Comparison of ENCODE assay signal across 19 mouse cellular contexts in genomic region chr8:92336041-92336440, GRCm38 (mm10). TPM values are rescaled to one million over a fixed set of nuclear protein-coding genes. Genes with fewer than 3 reads are reported as not detected.
DNase-seq lines count a peak whose midpoint lies in the region; ATAC-seq lines count a peak whose summit lies in the region.
"Had no signal": no experiment of that assay in that cellular context is flagged by ENCODE, and none has a peak within 500 bp of the region (broad histone marks: within the 10 kb centered on the region; RNA-seq: fewer than 3 reads in every experiment).

No protein-coding gene starts in this region.

- H3K36me3 ChIP-seq in heart, embryonic 13.5 days: peaks cover 22% of the 10 kb centered on the region
- H3K36me3 ChIP-seq: embryonic facial prominence, embryonic 12.5 days; forebrain, embryonic 15.5 days had no signal

- peaks cover 25% of the 10 kb centered on the region for H3K4me1 ChIP-seq in heart, embryonic 13.5 days

- H3K4me3 ChIP-seq in heart, embryonic 13.5 days: no peak overlapping the region
- H3K4me3 ChIP-seq: embryonic facial prominence, embryonic 10.5 days; embryonic facial prominence, embryonic 12.5 days; forebrain, embryonic 13.5 days; forebrain, embryonic 15.5 days had no signal

- no peaks in the 10 kb centered on the region for H3K9me3 ChIP-seq in heart, embryonic 13.5 days
- H3K9me3 ChIP-seq: embryonic facial prominence, embryonic 10.5 days; embryonic facial prominence, embryonic 12.5 days; forebrain, embryonic 13.5 days; forebrain, embryonic 15.5 days had no signal

- H3K27ac ChIP-seq in heart, embryonic 13.5 days (replicated peaks): peak overlapping the region; percentile 10; the same call in 1 of the 2 replicates
- H3K27ac ChIP-seq: embryonic facial prominence, embryonic 10.5 days; embryonic facial prominence, embryonic 12.5 days; forebrain, embryonic 13.5 days; forebrain, embryonic 15.5 days had no signal

- WGBS in heart, embryonic 13.5 days: 75% methylated on average over 6 of the region's 6 CpGs

- H3K27me3 ChIP-seq in heart, embryonic 13.5 days (replicated peaks): no peaks in the 10 kb centered on the region
- H3K27me3 ChIP-seq: embryonic facial prominence, embryonic 12.5 days; forebrain, embryonic 15.5 days had no signal

- peak; percentile 79 for DNase-seq in heart, adult 11 months
- DNase-seq in heart, adult 18-20 months: no peak
- DNase-seq in heart, postnatal 25 days (ENCODE audit: low spot score): no peak
- peak; percentile 53 for DNase-seq in retina, embryonic 14.5 days (ENCODE audit: low spot score)
- no peak for DNase-seq in right cerebral cortex, adult 2 months (ENCODE audit: low spot score in 2 of 2)
- no peak for DNase-seq in kidney, adult 9 months
- DNase-seq: adrenal gland, adult 2 months; adrenal gland, postnatal 14 days; adrenal gland, postnatal 36 days; cerebellum, adult 11-12 months; cerebellum, adult 2 months; cerebellum, adult 9-10 months; cerebellum, postnatal 10 days; cerebellum, postnatal 25 days had no signal

- H3K9ac ChIP-seq in heart, embryonic 13.5 days: no peak overlapping the region
- H3K9ac ChIP-seq: embryonic facial prominence, embryonic 12.5 days; forebrain, embryonic 13.5 days; forebrain, embryonic 15.5 days had no signal

- H3K4me2 ChIP-seq in heart, embryonic 13.5 days: no peak overlapping the region
- H3K4me2 ChIP-seq: embryonic facial prominence, embryonic 12.5 days; forebrain, embryonic 13.5 days; forebrain, embryonic 15.5 days had no signal

- no peak for ATAC-seq in heart, embryonic 13.5 days (ENCODE audit: extremely low read depth, insufficient number of reproducible peaks, low FRiP score, low TSS enrichment)
- ATAC-seq: forebrain, embryonic 13.5 days; forebrain, embryonic 15.5 days had no signal

- intact Hi-C loops in heart, postnatal 25 days (cut with DNase I): no loop called here

RNA-seq across cellular contexts. Expression of gene Irx5, which starts 21.4 kb away (rescaled TPM):
- 1 to 10 TPM; 6.0 to 6.5 TPM for total RNA-seq in heart, adult 18-20 months (2021)
- polyA plus RNA-seq in heart, embryonic 13.5 days (2015; fragmentation: Nextera tagmentation; extraction: Ambion mirVana): 7.7 and 8.5 TPM in 2 replicates
- 10 to 100 TPM in 1 of 2 experiments, 1 to 10 TPM in 1; 8.8 to 11.9 TPM for total RNA-seq in heart, postnatal 25 days (2021)

Comparison
In these comparisons a context has a peak if more than half of its experiments do, and no peak if none do; other contexts are left out.
1. DNase-seq: peak in heart, adult 11 months (single experiment) and retina, embryonic 14.5 days (single experiment); none in heart, adult 18-20 months (0 of 2), heart, postnatal 25 days (single experiment), right cerebral cortex, adult 2 months (0 of 2) and kidney, adult 9 months (single experiment).